Mouse (Mus musculus): Measurements from ENCODE around the gene Taf5l. TPM values are rescaled to one million over a fixed set of nuclear protein-coding genes. Genes with fewer than 3 reads are reported as not detected.

Gene Taf5l
- 28.5 and 29.7 TPM in 2 replicates for polyA plus RNA-seq (2014; fragmentation: Nextera tagmentation; extraction: Ambion mirVana)

- Histone ChIP-seq H3K9me3 (ENCODE audit: control insufficient read depth, low read length) (no peaks in the 10 kb centered on the region), H3K27me3 (ENCODE audit: control insufficient read depth, insufficient read depth, low read length) (no peaks in the 10 kb centered on the region), H3K4me1 (ENCODE audit: control insufficient read depth in 2 of 2, insufficient read depth in 2 of 2, low read length in 2 of 2) (peaks cover 12 to 32% of the 10 kb centered on the region in 2 experiments), H3K36me3 (ENCODE audit: control insufficient read depth, insufficient read depth, low read length) (peaks cover 33% of the 10 kb centered on the region), H3K27ac (replicated peaks in 1 of 2; ENCODE audit: control insufficient read depth in 1 of 2, insufficient read depth in 1 of 2, low read depth in 2 of 2, low read length in 2 of 2) (peak within 1 kb of the TSS; percentile 88 to 91), H3K4me3 (ENCODE audit: control insufficient read depth in 1 of 2, insufficient read depth in 1 of 2, low read depth in 1 of 2, low read length in 2 of 2) (peak within 1 kb of the TSS; percentile 66 to 83), H3K9ac (ENCODE audit: low read length) (peak within 1 kb of the TSS; percentile 89), H3K4me2 (ENCODE audit: low read length) (peak within 1 kb of the TSS; percentile 90)
- ATAC-seq (ENCODE audit: insufficient number of reproducible peaks, insufficient read depth, low FRiP score, low read depth) = peak; percentile 91
- 1% methylated on average over 70 of the region's 74 CpGs for WGBS
These were observed at the start of gene Taf5l, which contains the start of gene Urb2 for GRCm38 (mm10) chr8:124021237-124022227. Gene Taf5l, minus strand, starts transcription at chr8:124021397. Gene Urb2, plus strand, starts transcription at chr8:124021508.

GRCm38 (mm10) chr8:124070363-124071324 lies 49.4 kb upstream of the Taf5l start:
- Histone ChIP-seq H3K9me3 (ENCODE audit: control insufficient read depth, low read length) (no peaks in the 10 kb centered on the region), H3K27me3 (ENCODE audit: control insufficient read depth, insufficient read depth, low read length) (peaks cover 10% of the 10 kb centered on the region; the same call in 1 of the 2 replicates), H3K9ac (ENCODE audit: low read length) (0 out of 2 replicates have a peak overlapping the region, but pooled peaks have one; percentile 16), H3K36me3 (ENCODE audit: control insufficient read depth, insufficient read depth, low read length) (no peaks in the 10 kb centered on the region), H3K4me2 (ENCODE audit: low read length) (no peak overlapping the region), H3K4me3 (ENCODE audit: control insufficient read depth in 1 of 2, insufficient read depth in 1 of 2, low read depth in 1 of 2, low read length in 2 of 2) (no peak overlapping the region), H3K27ac (replicated peaks in 1 of 2; ENCODE audit: control insufficient read depth in 1 of 2, insufficient read depth in 1 of 2, low read depth in 2 of 2, low read length in 2 of 2) (no peak overlapping the region), H3K4me1 (ENCODE audit: control insufficient read depth in 2 of 2, insufficient read depth in 2 of 2, low read length in 2 of 2) (peaks cover 14 to 15% of the 10 kb centered on the region in 2 experiments)
- WGBS = 29% methylated on average over 18 of the region's 18 CpGs
- no peak for ATAC-seq (ENCODE audit: insufficient number of reproducible peaks, insufficient read depth, low FRiP score, low read depth)

GRCm38 (mm10) chr8:124067059-124067750 lies 46.0 kb upstream of the Taf5l start:
- no peak overlapping the region for H3K4me3 ChIP-seq (ENCODE audit: control insufficient read depth in 1 of 2, insufficient read depth in 1 of 2, low read depth in 1 of 2, low read length in 2 of 2)
- H3K27me3 ChIP-seq (ENCODE audit: control insufficient read depth, insufficient read depth, low read length) = peaks cover 6% of the 10 kb centered on the region; the same call in 1 of the 2 replicates
- H3K9ac ChIP-seq (ENCODE audit: low read length) = no peak overlapping the region
- peaks cover 14 to 15% of the 10 kb centered on the region in 2 experiments for H3K4me1 ChIP-seq (ENCODE audit: control insufficient read depth in 2 of 2, insufficient read depth in 2 of 2, low read length in 2 of 2)
- no peak overlapping the region for H3K4me2 ChIP-seq (ENCODE audit: low read length)
- no peaks in the 10 kb centered on the region for H3K9me3 ChIP-seq (ENCODE audit: control insufficient read depth, low read length)
- no peak for ATAC-seq (ENCODE audit: insufficient number of reproducible peaks, insufficient read depth, low FRiP score, low read depth)
- H3K36me3 ChIP-seq (ENCODE audit: control insufficient read depth, insufficient read depth, low read length) = no peaks in the 10 kb centered on the region
- peak overlapping the region; percentile 30 to 44; a peak in 2 of 4 replicates for H3K27ac ChIP-seq (replicated peaks in 1 of 2; ENCODE audit: control insufficient read depth in 1 of 2, insufficient read depth in 1 of 2, low read depth in 2 of 2, low read length in 2 of 2)
- WGBS = 58% methylated on average over 4 of the region's 4 CpGs

- no peaks in the 10 kb centered on the region for H3K27me3 ChIP-seq (ENCODE audit: control insufficient read depth, insufficient read depth, low read length)
- H3K4me3 ChIP-seq (ENCODE audit: control insufficient read depth in 1 of 2, insufficient read depth in 1 of 2, low read depth in 1 of 2, low read length in 2 of 2) = no peak overlapping the region
- no peak overlapping the region for H3K9ac ChIP-seq (ENCODE audit: low read length)
- WGBS = 48% methylated on average over 4 of the region's 4 CpGs
- no peak overlapping the region for H3K4me2 ChIP-seq (ENCODE audit: low read length)
- H3K9me3 ChIP-seq (ENCODE audit: control insufficient read depth, low read length) = no peaks in the 10 kb centered on the region
- no peaks in the 10 kb centered on the region for H3K36me3 ChIP-seq (ENCODE audit: control insufficient read depth, insufficient read depth, low read length)
- H3K27ac ChIP-seq (replicated peaks in 1 of 2; ENCODE audit: control insufficient read depth in 1 of 2, insufficient read depth in 1 of 2, low read depth in 2 of 2, low read length in 2 of 2) = peak overlapping the region; percentile 44 to 54; a peak in 3 of 4 replicates
- H3K4me1 ChIP-seq (ENCODE audit: control insufficient read depth in 2 of 2, insufficient read depth in 2 of 2, low read length in 2 of 2) = peaks cover 14 to 15% of the 10 kb centered on the region in 2 experiments
- ATAC-seq (ENCODE audit: insufficient number of reproducible peaks, insufficient read depth, low FRiP score, low read depth) = peak; percentile 57; the same call in 1 of the 2 replicates
These were observed 45.3 kb upstream of the Taf5l start for GRCm38 (mm10) chr8:124066325-124067058.

- H3K9ac ChIP-seq (ENCODE audit: low read length) = no peak overlapping the region
These were observed 35.8 kb upstream of the Taf5l start for GRCm38 (mm10) chr8:124056832-124057655.

GRCm38 (mm10) chr8:124052568-124052967 lies 31.4 kb upstream of the Taf5l start:
- H3K36me3 ChIP-seq (ENCODE audit: control insufficient read depth, insufficient read depth, low read length) = peaks cover 17% of the 10 kb centered on the region
- H3K9me3 ChIP-seq (ENCODE audit: control insufficient read depth, low read length) = no peaks in the 10 kb centered on the region
- H3K27me3 ChIP-seq (ENCODE audit: control insufficient read depth, insufficient read depth, low read length) = peaks cover 3% of the 10 kb centered on the region; the same call in 1 of the 2 replicates
- peaks cover 0 to 3% of the 10 kb centered on the region in 2 experiments; a peak in 1 of 4 replicates for H3K4me1 ChIP-seq (ENCODE audit: control insufficient read depth in 2 of 2, insufficient read depth in 2 of 2, low read length in 2 of 2)
- H3K4me3 ChIP-seq (ENCODE audit: control insufficient read depth in 1 of 2, insufficient read depth in 1 of 2, low read depth in 1 of 2, low read length in 2 of 2) = no peak overlapping the region
- WGBS = 38% methylated on average over 4 of the region's 4 CpGs
- H3K4me2 ChIP-seq (ENCODE audit: low read length) = no peak overlapping the region
- no peak for ATAC-seq (ENCODE audit: insufficient number of reproducible peaks, insufficient read depth, low FRiP score, low read depth)
- no peak overlapping the region for H3K9ac ChIP-seq (ENCODE audit: low read length)
- no peak overlapping the region for H3K27ac ChIP-seq (replicated peaks in 1 of 2; ENCODE audit: control insufficient read depth in 1 of 2, insufficient read depth in 1 of 2, low read depth in 2 of 2, low read length in 2 of 2)

More at GRCm38 (mm10) chr8:124056832-124057655, 35.8 kb upstream of the Taf5l start:
- H3K9me3 ChIP-seq (ENCODE audit: control insufficient read depth, low read length) = no peaks in the 10 kb centered on the region
- no peaks in the 10 kb centered on the region for H3K36me3 ChIP-seq (ENCODE audit: control insufficient read depth, insufficient read depth, low read length)
- no peak overlapping the region for H3K4me2 ChIP-seq (ENCODE audit: low read length)
- H3K27me3 ChIP-seq (ENCODE audit: control insufficient read depth, insufficient read depth, low read length) = peaks cover 3% of the 10 kb centered on the region; the same call in 1 of the 2 replicates
- H3K4me3 ChIP-seq (ENCODE audit: control insufficient read depth in 1 of 2, insufficient read depth in 1 of 2, low read depth in 1 of 2, low read length in 2 of 2) = no peak overlapping the region
- peaks cover 0 to 3% of the 10 kb centered on the region in 2 experiments; a peak in 1 of 4 replicates for H3K4me1 ChIP-seq (ENCODE audit: control insufficient read depth in 2 of 2, insufficient read depth in 2 of 2, low read length in 2 of 2)
- no peak for ATAC-seq (ENCODE audit: insufficient number of reproducible peaks, insufficient read depth, low FRiP score, low read depth)
- H3K27ac ChIP-seq (replicated peaks in 1 of 2; ENCODE audit: control insufficient read depth in 1 of 2, insufficient read depth in 1 of 2, low read depth in 2 of 2, low read length in 2 of 2) = no peak overlapping the region
- 82% methylated on average over 11 of the region's 11 CpGs for WGBS

Data from heart, embryonic 14.5 days (tissue).